Mouse (Mus musculus): Measurements from ENCODE around the gene Gsg1l. TPM values are rescaled to one million over a fixed set of nuclear protein-coding genes. Genes with fewer than 3 reads are reported as not detected.

The Gsg1l gene
- total RNA-seq, 2 experiments from 2014 or later = not detected

- intact Hi-C loops (cut with DNase I) = loop anchor here (5.0 kb wide), 1 partner anchor 127 kb away; the partner anchor contains the start of gene Gsg1l
- TF ChIP-seq CTCF (IDR thresholded peaks at IDR 0.05) = no peak
- Histone ChIP-seq H3K27ac (no peak overlapping the region), H3K4me3 (no peak overlapping the region)
- DNase-seq = no peak
These were observed 127.2 kb downstream of the Gsg1l start for GRCm38 (mm10) chr7:125954994-125955393.

GRCm38 (mm10) chr7:125954356-125954878 is 127.8 kb downstream of the Gsg1l start:
- Histone ChIP-seq H3K27ac (no peak overlapping the region), H3K4me3 (no peak overlapping the region)
- no peak for TF ChIP-seq CTCF (IDR thresholded peaks at IDR 0.05)
- intact Hi-C loops (cut with DNase I) = no loop called here
- DNase-seq = no peak

GRCm38 (mm10) chr7:125953844-125954243 is 128.4 kb downstream of the Gsg1l start:
- no peak for TF ChIP-seq CTCF (IDR thresholded peaks at IDR 0.05)

GRCm38 (mm10) chr7:125951911-125952310 is 130.3 kb downstream of the Gsg1l start:
- no peak overlapping the region for H3K4me3 ChIP-seq
- intact Hi-C loops (cut with DNase I) = no loop called here
- DNase-seq = peak; percentile 3
- TF ChIP-seq CTCF (IDR thresholded peaks at IDR 0.05) = no peak
- no peak overlapping the region for H3K27ac ChIP-seq

More at GRCm38 (mm10) chr7:125953844-125954243, 128.4 kb downstream of the Gsg1l start:
- Histone ChIP-seq H3K4me3 (no peak overlapping the region), H3K27ac (no peak overlapping the region)
- no peak for DNase-seq
- intact Hi-C loops (cut with DNase I) = no loop called here

- H3K27ac ChIP-seq = no peak overlapping the region
- DNase-seq = no peak
- TF ChIP-seq CTCF (IDR thresholded peaks at IDR 0.05) = no peak
- no peak overlapping the region for H3K4me3 ChIP-seq
- intact Hi-C loops (cut with DNase I) = no loop called here
These were observed 133.2 kb downstream of the Gsg1l start for GRCm38 (mm10) chr7:125948973-125949372.

- DNase-seq = no peak
- Histone ChIP-seq H3K4me3 (no peak overlapping the region), H3K27ac (no peak overlapping the region)
- intact Hi-C loops (cut with DNase I) = no loop called here
- TF ChIP-seq CTCF (IDR thresholded peaks at IDR 0.05) = no peak
These were observed 136.3 kb downstream of the Gsg1l start for GRCm38 (mm10) chr7:125945915-125946314.

GRCm38 (mm10) chr7:125944631-125945030 is 137.6 kb downstream of the Gsg1l start:
- TF ChIP-seq CTCF (IDR thresholded peaks at IDR 0.05) = no peak
- DNase-seq = no peak
- no peak overlapping the region for H3K27ac ChIP-seq
- H3K4me3 ChIP-seq = no peak overlapping the region
- intact Hi-C loops (cut with DNase I) = no loop called here

GRCm38 (mm10) chr7:125943511-125943910 is 138.7 kb downstream of the Gsg1l start:
- no peak overlapping the region for H3K4me3 ChIP-seq
- intact Hi-C loops (cut with DNase I) = no loop called here
- DNase-seq = peak; percentile 31
- H3K27ac ChIP-seq = no peak overlapping the region
- TF ChIP-seq CTCF (IDR thresholded peaks at IDR 0.05) = no peak

- TF ChIP-seq CTCF (IDR thresholded peaks at IDR 0.05) = no peak
- no peak for DNase-seq
- Histone ChIP-seq H3K27ac (no peak overlapping the region), H3K4me3 (no peak overlapping the region)
- intact Hi-C loops (cut with DNase I) = no loop called here
These were observed 139.7 kb downstream of the Gsg1l start for GRCm38 (mm10) chr7:125942365-125943090.

- H3K4me3 ChIP-seq = no peak overlapping the region
- no peak for TF ChIP-seq CTCF (IDR thresholded peaks at IDR 0.05)
- H3K27ac ChIP-seq = no peak overlapping the region
- intact Hi-C loops (cut with DNase I) = no loop called here
- no peak for DNase-seq
These were observed 147.9 kb downstream of the Gsg1l start for GRCm38 (mm10) chr7:125934319-125934718.

- intact Hi-C loops (cut with DNase I) = no loop called here
- H3K27ac ChIP-seq = peak overlapping the region; percentile 84
- H3K4me3 ChIP-seq = peak overlapping the region; percentile 66
- DNase-seq = peak; percentile 46
- TF ChIP-seq CTCF (IDR thresholded peaks at IDR 0.05) = no peak
These were observed 148.6 kb downstream of the Gsg1l start for GRCm38 (mm10) chr7:125933356-125934244.

GRCm38 (mm10) chr7:125931602-125932001 is 150.6 kb downstream of the Gsg1l start:
- Histone ChIP-seq H3K27ac (peak overlapping the region; percentile 43; the same call in 1 of the 2 replicates), H3K4me3 (no peak overlapping the region)
- intact Hi-C loops (cut with DNase I) = no loop called here
- TF ChIP-seq CTCF (IDR thresholded peaks at IDR 0.05) = no peak
- DNase-seq = no peak

GRCm38 (mm10) chr7:125924044-125924443 is 158.2 kb downstream of the Gsg1l start:
- intact Hi-C loops (cut with DNase I) = no loop called here
- Histone ChIP-seq H3K4me3 (no peak overlapping the region), H3K27ac (no peak overlapping the region)
- no peak for DNase-seq
- no peak for TF ChIP-seq CTCF (IDR thresholded peaks at IDR 0.05)

Data from gastrocnemius, adult 2 months (tissue).